Mouse (Mus musculus) liver, postnatal 0 days (tissue): Measurements from ENCODE around the gene Gabarapl2.

ENCODE experiments used
- CTCF ChIP-seq: sonication (generic); IDR thresholded peaks from 2 replicates; pipeline ENCODE4 v1.5.1; 2016; ENCODE audit warnings: antibody characterized with exemption, low read depth
- EP300 ChIP-seq: IDR thresholded peaks from 2 replicates; pipeline ENCODE4 v1.6.1; 2016; ENCODE audit warnings: antibody characterized with exemption, low read depth, mild to moderate bottlenecking

- peak; percentile 95 for TF ChIP-seq CTCF
- TF ChIP-seq EP300 = no peak
Measured at GRCm38 (mm10) chr8:111989911-111990310, 49.4 kb downstream of the Gabarapl2 start.
